ENCODE assay signal across 20 mouse cellular contexts in genomic region chr5:36559510-36560235, GRCm38 (mm10). TPM values are rescaled to one million over a fixed set of nuclear protein-coding genes. Genes with fewer than 3 reads are reported as not detected.
DNase-seq lines count a peak whose midpoint lies in the region; ATAC-seq and TF ChIP-seq lines count a peak whose summit lies in the region.
"Had no signal": no experiment of that assay in that cellular context is flagged by ENCODE, and none has a peak within 500 bp of the region (broad histone marks: within the 10 kb centered on the region; RNA-seq: fewer than 3 reads in every experiment).

No protein-coding gene starts in this region.

- H3K9ac ChIP-seq in intestine, embryonic 16.5 days (ENCODE audit: low read depth, low read length) = peak overlapping the region; percentile 41; the same call in 1 of the 2 replicates
- no peak overlapping the region for H3K9ac ChIP-seq in stomach, embryonic 15.5 days
- H3K9ac ChIP-seq in forebrain, embryonic 14.5 days (ENCODE audit: low read length) = no peak overlapping the region
- H3K9ac ChIP-seq: hindbrain, embryonic 15.5 days; limb, embryonic 12.5 days; midbrain, embryonic 13.5 days had no signal

- TF ChIP-seq CTCF in kidney, adult 2 months (conservative IDR thresholded peaks at IDR 0.05; ENCODE audit: insufficient read depth, insufficient read length, low read depth, low read length) = no peak
- TF ChIP-seq CTCF in lung, adult 2 months (IDR thresholded peaks at IDR 0.05; ENCODE audit: insufficient read depth, low read length) = no peak
- no peak for TF ChIP-seq CTCF in cerebellum, adult 2 months (IDR thresholded peaks at IDR 0.05; ENCODE audit: borderline replicate concordance, insufficient read depth, low read depth, low read length)

- ATAC-seq in intestine, embryonic 16.5 days = peak; percentile 70
- no peak; the same call in 1 of the 2 replicates for ATAC-seq in stomach, embryonic 15.5 days (ENCODE audit: insufficient read depth, low FRiP score, low read depth)
- no peak for ATAC-seq in forebrain, embryonic 14.5 days
- ATAC-seq: midbrain, embryonic 13.5 days; Patski had no signal

- H3K4me2 ChIP-seq in intestine, embryonic 16.5 days (ENCODE audit: low read depth, low read length) = peak overlapping the region; percentile 24; the same call in 1 of the 2 replicates
- no peak overlapping the region for H3K4me2 ChIP-seq in stomach, embryonic 15.5 days
- H3K4me2 ChIP-seq in forebrain, embryonic 14.5 days (ENCODE audit: low read length) = no peak overlapping the region
- H3K4me2 ChIP-seq: hindbrain, embryonic 15.5 days; limb, embryonic 12.5 days; midbrain, embryonic 13.5 days had no signal

- no peak for TF ChIP-seq POLR2A in kidney, adult 2 months (IDR thresholded peaks at IDR 0.05; ENCODE audit: low read depth, low read length)
- TF ChIP-seq POLR2A in lung, adult 2 months (IDR thresholded peaks at IDR 0.05; ENCODE audit: borderline replicate concordance, extremely low read depth, low read depth, low read length) = no peak
- TF ChIP-seq POLR2A in cerebellum, adult 2 months (IDR thresholded peaks at IDR 0.05; ENCODE audit: borderline replicate concordance, insufficient read depth, low read length) = no peak

- WGBS in kidney, adult 2 months = 65% methylated on average over 6 of the region's 6 CpGs
- 73% methylated on average over 6 of the region's 6 CpGs for WGBS in lung, adult 2 months
- 63% methylated on average over 6 of the region's 6 CpGs for WGBS in intestine, embryonic 16.5 days
- 65% methylated on average over 6 of the region's 6 CpGs for WGBS in stomach, embryonic 15.5 days
- 91% methylated on average over 6 of the region's 6 CpGs for WGBS in cerebellum, adult 2 months
- WGBS in forebrain, embryonic 14.5 days = 91% methylated on average over 6 of the region's 6 CpGs

- no peaks in the 10 kb centered on the region for H3K36me3 ChIP-seq in kidney, adult 2 months (ENCODE audit: control insufficient read depth, insufficient read depth, low read length)
- no peaks in the 10 kb centered on the region for H3K36me3 ChIP-seq in intestine, embryonic 16.5 days (ENCODE audit: control insufficient read depth, insufficient read depth, low read length)
- H3K36me3 ChIP-seq in stomach, embryonic 15.5 days = no peaks in the 10 kb centered on the region
- no peaks in the 10 kb centered on the region for H3K36me3 ChIP-seq in forebrain, embryonic 14.5 days (ENCODE audit: control insufficient read depth, insufficient read depth, low read length)
- H3K36me3 ChIP-seq: embryonic facial prominence, embryonic 10.5 days; hindbrain, embryonic 15.5 days; limb, embryonic 12.5 days; midbrain, embryonic 13.5 days had no signal

- peaks cover 63% of the 10 kb centered on the region for H3K4me1 ChIP-seq in kidney, adult 2 months (ENCODE audit: control insufficient read depth, insufficient read depth, low read length)
- peaks cover 11% of the 10 kb centered on the region; the same call in 1 of the 2 replicates for H3K4me1 ChIP-seq in lung, adult 2 months (ENCODE audit: control insufficient read depth, insufficient read depth, low read length)
- peaks cover 22% of the 10 kb centered on the region for H3K4me1 ChIP-seq in intestine, embryonic 16.5 days (ENCODE audit: control insufficient read depth, insufficient read depth, low read length)
- peaks cover 16% of the 10 kb centered on the region for H3K4me1 ChIP-seq in stomach, embryonic 15.5 days
- H3K4me1 ChIP-seq in cerebellum, adult 2 months (ENCODE audit: control insufficient read depth, insufficient read depth, low read length) = peaks cover 3% of the 10 kb centered on the region; the same call in 1 of the 2 replicates
- 0 out of 2 replicates have a peak, but pooled peaks cover 5% of the 10 kb centered on the region for H3K4me1 ChIP-seq in forebrain, embryonic 14.5 days (ENCODE audit: control insufficient read depth, insufficient read depth, low read length)

- no peaks in the 10 kb centered on the region for H3K27me3 ChIP-seq in kidney, adult 2 months (replicated peaks; ENCODE audit: control insufficient read depth, insufficient read depth, low read length)
- no peaks in the 10 kb centered on the region for H3K27me3 ChIP-seq in intestine, embryonic 16.5 days (replicated peaks; ENCODE audit: control insufficient read depth, insufficient read depth, low read length)
- no peaks in the 10 kb centered on the region for H3K27me3 ChIP-seq in stomach, embryonic 15.5 days (replicated peaks)
- no peaks in the 10 kb centered on the region for H3K27me3 ChIP-seq in cerebellum, adult 2 months (ENCODE audit: control insufficient read depth, insufficient read depth, low read length)
- no peaks in the 10 kb centered on the region for H3K27me3 ChIP-seq in forebrain, embryonic 14.5 days (replicated peaks; ENCODE audit: control insufficient read depth, insufficient read depth, low read length)
- H3K27me3 ChIP-seq: hindbrain, embryonic 15.5 days; limb, embryonic 12.5 days; midbrain, embryonic 13.5 days; Patski had no signal

- H3K27ac ChIP-seq in kidney, adult 2 months (ENCODE audit: insufficient read depth, low read depth, low read length) = peak overlapping the region; percentile 77
- peak overlapping the region; percentile 95 for H3K27ac ChIP-seq in intestine, embryonic 16.5 days (ENCODE audit: low read length)
- peak overlapping the region; percentile 79 for H3K27ac ChIP-seq in stomach, embryonic 15.5 days
- H3K27ac ChIP-seq in cerebellum, adult 2 months (ENCODE audit: insufficient read depth, low read length) = no peak overlapping the region
- H3K27ac ChIP-seq in forebrain, embryonic 14.5 days (ENCODE audit: low read depth, low read length) = no peak overlapping the region
- H3K27ac ChIP-seq: embryonic facial prominence, embryonic 10.5 days; hindbrain, embryonic 15.5 days; limb, embryonic 12.5 days; midbrain, embryonic 13.5 days had no signal

- no peak for DNase-seq in kidney, adult 2 months
- DNase-seq in kidney, adult 11 months = no peak
- peak; percentile 43 for DNase-seq in lung, postnatal 10 days
- DNase-seq in lung, adult 2 months = no peak
- DNase-seq in cerebellum, adult 2 months = no peak
- no peak for DNase-seq in forebrain, embryonic 14.5 days (ENCODE audit: low spot score)
- DNase-seq: adrenal gland, postnatal 36 days; cerebellum, postnatal 36 days; gastrocnemius, postnatal 10 days; heart, postnatal 10 days; kidney, postnatal 36 days; thymus, postnatal 25 days had no signal

- no peak overlapping the region for H3K4me3 ChIP-seq in kidney, adult 2 months (ENCODE audit: insufficient read depth, low read depth, low read length)
- H3K4me3 ChIP-seq in lung, adult 2 months (replicated peaks; ENCODE audit: extremely low read depth, low read depth, low read length) = no peak overlapping the region
- no peak overlapping the region for H3K4me3 ChIP-seq in intestine, embryonic 16.5 days (ENCODE audit: low read length)
- no peak overlapping the region for H3K4me3 ChIP-seq in stomach, embryonic 15.5 days (replicated peaks)
- H3K4me3 ChIP-seq in cerebellum, adult 2 months (replicated peaks; ENCODE audit: insufficient read depth, low read depth, low read length) = no peak overlapping the region
- no peak overlapping the region for H3K4me3 ChIP-seq in forebrain, embryonic 14.5 days (ENCODE audit: low read depth, low read length)
- H3K4me3 ChIP-seq: embryonic facial prominence, embryonic 10.5 days; erythroblast, embryonic 14.5 days; hindbrain, embryonic 15.5 days; limb, embryonic 12.5 days; midbrain, embryonic 13.5 days had no signal

- H3K9me3 ChIP-seq in intestine, embryonic 16.5 days (ENCODE audit: control insufficient read depth, low read length) = no peaks in the 10 kb centered on the region
- H3K9me3 ChIP-seq in stomach, embryonic 15.5 days = no peaks in the 10 kb centered on the region
- no peaks in the 10 kb centered on the region for H3K9me3 ChIP-seq in forebrain, embryonic 14.5 days (replicated peaks; ENCODE audit: control insufficient read depth, low read length)
- H3K9me3 ChIP-seq: embryonic facial prominence, embryonic 10.5 days; hindbrain, embryonic 15.5 days; limb, embryonic 12.5 days; midbrain, embryonic 13.5 days had no signal

RNA-seq across cellular contexts. Expression of gene Tbc1d14, which starts 33.4 kb away (rescaled TPM):
- polyA plus RNA-seq in kidney, adult 2 months (2012; rRNA removed) = 45.2 and 50.0 TPM in 2 replicates
- polyA plus RNA-seq in lung, adult 2 months (2012; rRNA removed) = 19.2 and 30.2 TPM in 2 replicates
- 30.7 and 34.0 TPM in 2 replicates for polyA plus RNA-seq in intestine, embryonic 16.5 days (2015; fragmentation: Nextera tagmentation; extraction: Ambion mirVana)
- polyA plus RNA-seq in stomach, embryonic 15.5 days (2015; fragmentation: Nextera tagmentation; extraction: Ambion mirVana) = 28.3 and 31.3 TPM in 2 replicates
- 53.2 and 55.1 TPM in 2 replicates for polyA plus RNA-seq in cerebellum, adult 2 months (2012; rRNA removed)
- 92.7 and 114 TPM in 2 replicates for polyA plus RNA-seq in forebrain, embryonic 14.5 days (2014; fragmentation: Nextera tagmentation; extraction: Ambion mirVana)

Comparison
In these comparisons a context has a peak if more than half of its experiments do, and no peak if none do; other contexts are left out.
1. H3K27ac ChIP-seq: peak in kidney, adult 2 months (single experiment), intestine, embryonic 16.5 days (single experiment) and stomach, embryonic 15.5 days (single experiment); none in cerebellum, adult 2 months (single experiment) and forebrain, embryonic 14.5 days (single experiment).